Mouse (Mus musculus): ENCODE data around the gene Rhox4f. TPM values are rescaled to one million over a fixed set of nuclear protein-coding genes. Genes with fewer than 3 reads are reported as not detected.

The Rhox4f gene
- polyA plus RNA-seq, 1 experiment from 2014 or later, result not detected

Other genes with a start within 250 kb of the Rhox4f start
- not detected in 2 replicates for gene Rhox3a2, start 227.7 kb downstream of the Rhox4f start, polyA plus RNA-seq (2015; fragmentation: Nextera tagmentation; extraction: Ambion mirVana)
- gene Rhox4a2, start 216.9 kb downstream of the Rhox4f start, polyA plus RNA-seq (2015; fragmentation: Nextera tagmentation; extraction: Ambion mirVana), result 0.28 and 0.47 TPM in 2 replicates
- gene Rhox2b, start 195.6 kb downstream of the Rhox4f start, polyA plus RNA-seq (2015; fragmentation: Nextera tagmentation; extraction: Ambion mirVana), result not detected in 2 replicates
- 0.30 TPM in 1 of 2 replicates, not detected in the other for gene Rhox4b, start 175.2 kb downstream of the Rhox4f start, polyA plus RNA-seq (2015; fragmentation: Nextera tagmentation; extraction: Ambion mirVana)
- not detected in 2 replicates for gene Rhox2c, start 154.0 kb downstream of the Rhox4f start, polyA plus RNA-seq (2015; fragmentation: Nextera tagmentation; extraction: Ambion mirVana)
- not detected in 2 replicates for gene Rhox3c, start 149.1 kb downstream of the Rhox4f start, polyA plus RNA-seq (2015; fragmentation: Nextera tagmentation; extraction: Ambion mirVana)
- not detected in 2 replicates for gene Rhox4c, start 127.4 kb downstream of the Rhox4f start, polyA plus RNA-seq (2015; fragmentation: Nextera tagmentation; extraction: Ambion mirVana)
- gene Rhox2d, start 114.3 kb downstream of the Rhox4f start, polyA plus RNA-seq (2015; fragmentation: Nextera tagmentation; extraction: Ambion mirVana), result not detected in 2 replicates
- gene Rhox4d, start 93.3 kb downstream of the Rhox4f start, polyA plus RNA-seq (2015; fragmentation: Nextera tagmentation; extraction: Ambion mirVana), result not detected in 2 replicates
- gene Rhox2e, start 77.3 kb downstream of the Rhox4f start, polyA plus RNA-seq (2015; fragmentation: Nextera tagmentation; extraction: Ambion mirVana), result not detected in 2 replicates
- not detected in 2 replicates for gene Rhox3e, start 65.7 kb downstream of the Rhox4f start, polyA plus RNA-seq (2015; fragmentation: Nextera tagmentation; extraction: Ambion mirVana)
- not detected in 2 replicates for gene Rhox4e, start 50.3 kb downstream of the Rhox4f start, polyA plus RNA-seq (2015; fragmentation: Nextera tagmentation; extraction: Ambion mirVana)
- not detected in 2 replicates for gene Rhox2f, start 36.3 kb downstream of the Rhox4f start, polyA plus RNA-seq (2015; fragmentation: Nextera tagmentation; extraction: Ambion mirVana)
- not detected in 2 replicates for gene Rhox3f, start 26.7 kb downstream of the Rhox4f start, polyA plus RNA-seq (2015; fragmentation: Nextera tagmentation; extraction: Ambion mirVana)
- gene Rhox3g, start 20.9 kb upstream of the Rhox4f start, polyA plus RNA-seq (2015; fragmentation: Nextera tagmentation; extraction: Ambion mirVana), result not detected in 2 replicates
- not detected in 2 replicates for gene Rhox2g, start 35.8 kb upstream of the Rhox4f start, polyA plus RNA-seq (2015; fragmentation: Nextera tagmentation; extraction: Ambion mirVana)
- gene Rhox4g, start 43.6 kb upstream of the Rhox4f start, polyA plus RNA-seq (2015; fragmentation: Nextera tagmentation; extraction: Ambion mirVana), result not detected in 2 replicates
- gene Rhox3h, start 61.1 kb upstream of the Rhox4f start, polyA plus RNA-seq (2015; fragmentation: Nextera tagmentation; extraction: Ambion mirVana), result not detected in 2 replicates
- not detected in 2 replicates for gene Rhox2h, start 65.6 kb upstream of the Rhox4f start, polyA plus RNA-seq (2015; fragmentation: Nextera tagmentation; extraction: Ambion mirVana)
- 3.1 and 3.2 TPM in 2 replicates for gene Rhox5, start 197.1 kb upstream of the Rhox4f start, polyA plus RNA-seq (2015; fragmentation: Nextera tagmentation; extraction: Ambion mirVana)
- gene Rhox6, start 219.2 kb upstream of the Rhox4f start, polyA plus RNA-seq (2015; fragmentation: Nextera tagmentation; extraction: Ambion mirVana), result not detected in 2 replicates
- gene Rhox7a, start 224.0 kb upstream of the Rhox4f start, polyA plus RNA-seq (2015; fragmentation: Nextera tagmentation; extraction: Ambion mirVana), result not detected in 2 replicates

All from lung, embryonic 16.5 days (tissue).